Mouse (Mus musculus) lung, postnatal 0 days (tissue): ENCODE measurements at regions not wholly inside any gene's neighbourhood (a gene's known extent, or its start where the extent isn't known, plus 50 kb on each side); places are given as distances from the start of the nearest gene placed in this dataset.

Experiments used
- CTCF ChIP-seq: IDR thresholded peaks from 2 replicates; pipeline ENCODE4 v1.5.1; 2016; ENCODE audit warnings: antibody characterized with exemption, mild to moderate bottlenecking
- EP300 ChIP-seq: IDR thresholded peaks from 2 replicates; pipeline ENCODE4 v1.6.1; 2016; ENCODE audit warnings: antibody characterized with exemption, mild to moderate bottlenecking, control low read depth

GRCm38 (mm10) chr2:74168307-74168706 lies 257.2 kb upstream of the Atp5g3 start:
- TF ChIP-seq CTCF (no peak), EP300 (no peak)
